Mouse (Mus musculus) G1E (cell line): ENCODE results near the gene Fubp1.

Experiments
- CTCF ChIP-seq: IDR thresholded peaks from 2 replicates; pipeline ENCODE4 v1.5.1; 2012; ENCODE audit warnings: low read depth, low read length, inconsistent platforms, mixed read lengths
- GATA1 ChIP-seq: IDR thresholded peaks from 2 replicates; pipeline ENCODE4 v1.6.1; 2012; ENCODE audit warnings: borderline replicate concordance, low read length, inconsistent platforms, mixed read lengths
- TAL1 ChIP-seq: conservative IDR thresholded peaks from 2 replicates; pipeline ENCODE4 v1.6.1; 2012; ENCODE audit warnings: low read depth, low read length, inconsistent platforms, mixed read lengths

DNA sequence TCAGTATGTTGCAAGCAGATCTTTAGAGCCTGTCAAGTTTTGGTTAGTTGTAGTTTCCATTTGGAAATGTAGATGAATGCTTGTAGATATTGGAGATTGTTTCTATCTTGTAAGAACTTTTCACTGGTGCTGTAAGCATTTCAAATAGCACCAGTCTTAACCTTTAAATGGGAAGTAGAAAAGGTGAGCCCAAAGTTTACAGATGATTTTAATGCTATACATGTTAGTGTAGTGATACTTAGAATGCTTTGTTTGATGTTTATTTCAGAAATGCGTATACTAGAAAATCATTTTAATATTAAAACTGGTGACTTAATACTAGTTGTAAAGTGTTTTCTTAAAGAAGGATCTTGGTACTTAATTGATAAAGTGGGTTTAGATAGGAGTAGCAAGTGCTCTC lies 25.6 kb downstream of the Fubp1 start:
- TF ChIP-seq GATA1 (no peak), CTCF (no peak), TAL1 (no peak)
